Mouse (Mus musculus) thymus, postnatal 36 days (tissue): ENCODE data around the gene Vtcn1.

Experiments used
- DNase-seq, 2 experiments: peaks; one replicate each; pipeline ENCODE4 v3.0.0; 2022; ENCODE audit warnings: mixed read lengths in 2 of 2

Gene Vtcn1

DNA sequence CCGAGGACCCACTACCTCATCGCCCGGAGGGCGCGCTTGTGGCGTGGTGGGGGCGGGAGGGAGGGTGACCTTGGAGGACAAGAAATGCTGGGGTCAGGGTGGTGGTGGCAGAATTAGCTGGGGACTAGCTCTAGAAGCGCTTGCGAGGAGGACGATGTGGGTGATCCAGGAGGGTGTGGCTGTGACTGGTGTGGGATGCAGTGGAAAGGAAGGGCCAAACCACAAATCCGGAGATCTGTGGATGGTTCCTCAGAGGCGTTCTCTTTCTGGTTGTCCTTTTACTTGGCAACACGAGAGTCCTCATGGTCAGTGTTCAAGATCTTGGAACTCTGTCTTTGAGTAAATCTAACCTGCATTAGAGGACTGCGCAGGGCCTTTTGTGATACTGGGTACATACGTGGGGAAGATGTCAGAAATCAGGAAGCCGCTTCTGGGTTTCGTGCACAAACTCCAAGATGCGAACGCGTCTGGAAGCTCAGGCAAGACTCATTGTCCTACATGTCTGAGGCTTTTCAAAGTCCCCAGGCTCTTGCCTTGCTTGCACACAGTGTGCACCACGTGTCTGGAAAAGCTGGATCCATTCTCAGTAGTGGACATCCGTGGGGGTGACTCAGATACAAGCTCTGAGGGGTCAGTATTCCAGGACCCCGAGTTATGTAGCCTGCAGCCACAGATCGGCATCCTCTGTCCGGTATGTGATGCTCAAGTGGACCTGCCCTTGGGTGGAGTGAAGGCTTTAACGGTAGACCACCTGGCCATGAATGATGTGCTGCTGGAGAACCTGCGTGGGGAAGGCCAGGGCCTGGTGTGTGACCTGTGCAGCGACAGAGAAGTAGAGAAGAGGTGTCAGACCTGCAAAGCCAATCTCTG lies 97.5 kb downstream of the Vtcn1 start:
- no peak for DNase-seq

- no peak for DNase-seq
Measured at GRCm38 (mm10) chr3:100924065-100924732, 98.9 kb downstream of the Vtcn1 start.

- no peak for DNase-seq
Measured at GRCm38 (mm10) chr3:100925176-100925575, 99.9 kb downstream of the Vtcn1 start.

DNA sequence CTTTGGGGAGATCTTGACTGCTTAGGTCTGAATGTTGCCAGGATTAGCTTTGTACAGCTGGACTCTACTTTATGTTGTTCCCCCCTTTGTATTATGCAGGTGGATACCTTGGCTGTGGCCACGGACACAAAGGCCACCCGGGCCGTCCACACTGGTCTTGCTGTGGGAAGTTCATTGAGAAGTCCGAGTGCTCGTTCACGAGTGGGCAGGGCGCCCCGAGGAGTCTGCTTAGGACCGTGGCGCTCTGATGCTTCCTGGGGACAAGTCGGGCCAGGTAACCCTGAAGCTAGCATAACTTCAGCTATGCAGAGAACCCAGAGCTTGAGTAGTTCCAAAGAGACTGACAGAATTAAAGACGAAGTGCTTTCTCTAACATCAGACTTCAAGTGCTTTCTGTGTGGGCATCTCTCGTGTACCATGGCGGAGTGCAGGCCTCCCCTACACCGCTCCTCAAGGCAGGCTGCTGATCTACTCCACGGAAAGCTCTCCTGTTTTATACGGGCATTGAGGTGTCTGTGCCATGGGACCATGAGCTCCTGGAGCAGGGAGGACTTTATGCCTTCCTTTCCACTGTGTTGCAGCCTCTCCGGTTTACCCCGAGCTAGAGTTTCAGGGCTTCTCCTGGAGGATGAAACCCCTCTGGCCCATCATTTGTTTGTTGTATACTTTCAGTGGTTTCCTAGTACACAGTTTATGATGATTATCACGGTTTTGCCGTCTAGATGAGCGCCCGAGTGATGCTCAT lies 106.2 kb downstream of the Vtcn1 start:
- no peak for DNase-seq

GRCm38 (mm10) chr3:100932077-100932944 lies 107.1 kb downstream of the Vtcn1 start:
- peak; percentile 22 to 28 for DNase-seq

GRCm38 (mm10) chr3:100935521-100935920 lies 110.3 kb downstream of the Vtcn1 start:
- no peak for DNase-seq

GRCm38 (mm10) chr3:100936201-100936600 lies 110.9 kb downstream of the Vtcn1 start:
- no peak for DNase-seq

- DNase-seq = no peak
Measured at GRCm38 (mm10) chr3:100938211-100938610, 113.0 kb downstream of the Vtcn1 start.

DNA sequence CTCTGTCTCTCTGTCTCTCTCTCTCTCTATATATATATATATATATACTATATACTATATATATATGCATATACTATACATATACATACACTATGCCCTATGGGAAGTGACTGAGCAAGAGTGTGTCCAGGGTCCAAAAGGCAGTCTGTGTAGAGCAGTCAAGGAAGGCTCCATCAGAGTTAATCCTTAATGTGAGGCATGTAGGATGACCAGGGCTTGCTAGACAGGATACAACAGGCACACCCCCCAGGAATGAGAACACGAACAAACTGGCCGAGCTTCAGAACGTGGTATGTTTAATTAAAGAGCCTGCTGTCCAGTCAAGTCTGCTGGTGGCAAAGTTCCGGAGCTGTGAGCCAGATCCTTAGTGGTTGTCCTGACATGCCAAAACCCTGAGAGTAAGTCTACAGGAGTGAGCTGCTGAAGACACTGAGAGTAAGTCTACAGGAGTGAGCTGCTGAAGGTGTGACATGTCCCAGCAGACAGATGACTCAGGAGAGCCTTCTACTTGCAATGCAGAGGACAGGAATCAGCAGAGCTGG lies 115.3 kb downstream of the Vtcn1 start:
- DNase-seq = no peak
